Mouse (Mus musculus) T-cell, adult 2 months (primary cell): Measurements from ENCODE around the gene Ccdc162.

ENCODE experiments used
- DNase-seq: peaks from one replicate; pipeline ENCODE4 v3.0.0; 2022; ENCODE audit warnings: low spot score

Gene Ccdc162

DNA sequence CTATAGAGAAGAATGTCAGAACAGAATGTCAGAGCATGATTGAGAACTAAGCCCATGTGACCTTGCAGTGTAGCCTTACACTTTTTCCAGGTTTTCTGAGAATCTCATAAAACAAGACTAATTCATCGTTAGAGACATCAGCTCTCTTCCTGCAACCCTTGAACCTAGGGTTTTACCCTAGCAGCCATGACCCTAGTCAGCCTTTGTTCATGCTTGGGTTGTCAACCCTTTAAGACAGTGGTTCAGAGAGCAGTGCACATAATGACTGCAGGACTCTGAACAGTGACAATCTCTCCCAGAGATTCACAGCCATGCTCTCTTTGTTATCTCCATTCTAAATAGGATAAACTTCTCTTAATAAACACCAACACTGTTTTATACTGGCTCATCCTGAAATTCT is 137.9 kb downstream of the Ccdc162 start:
- DNase-seq = no peak

DNA sequence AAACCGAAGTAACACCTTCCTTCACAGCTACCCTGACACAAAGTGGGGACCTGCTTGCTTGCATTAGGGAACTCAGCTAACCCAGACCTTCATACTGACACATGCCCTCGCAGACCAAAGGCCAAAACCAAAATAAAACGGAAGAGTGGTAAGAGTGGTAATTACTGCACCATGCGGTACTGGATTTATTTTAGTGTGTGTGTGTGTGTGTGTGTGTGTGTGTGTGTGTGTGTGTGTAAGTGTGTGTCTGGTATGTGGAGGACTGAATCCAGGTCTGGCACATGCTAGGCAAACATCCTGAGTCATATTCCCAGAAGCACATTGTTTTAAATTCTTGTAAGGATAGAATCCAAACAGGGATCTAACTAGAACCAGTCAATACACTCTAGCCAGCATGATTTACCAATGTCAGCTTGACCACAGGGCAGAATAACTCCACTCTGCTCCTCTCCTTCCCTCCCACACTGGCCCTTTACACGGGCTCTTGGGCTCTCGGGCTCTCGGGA is 140.1 kb downstream of the Ccdc162 start:
- DNase-seq = no peak

DNA sequence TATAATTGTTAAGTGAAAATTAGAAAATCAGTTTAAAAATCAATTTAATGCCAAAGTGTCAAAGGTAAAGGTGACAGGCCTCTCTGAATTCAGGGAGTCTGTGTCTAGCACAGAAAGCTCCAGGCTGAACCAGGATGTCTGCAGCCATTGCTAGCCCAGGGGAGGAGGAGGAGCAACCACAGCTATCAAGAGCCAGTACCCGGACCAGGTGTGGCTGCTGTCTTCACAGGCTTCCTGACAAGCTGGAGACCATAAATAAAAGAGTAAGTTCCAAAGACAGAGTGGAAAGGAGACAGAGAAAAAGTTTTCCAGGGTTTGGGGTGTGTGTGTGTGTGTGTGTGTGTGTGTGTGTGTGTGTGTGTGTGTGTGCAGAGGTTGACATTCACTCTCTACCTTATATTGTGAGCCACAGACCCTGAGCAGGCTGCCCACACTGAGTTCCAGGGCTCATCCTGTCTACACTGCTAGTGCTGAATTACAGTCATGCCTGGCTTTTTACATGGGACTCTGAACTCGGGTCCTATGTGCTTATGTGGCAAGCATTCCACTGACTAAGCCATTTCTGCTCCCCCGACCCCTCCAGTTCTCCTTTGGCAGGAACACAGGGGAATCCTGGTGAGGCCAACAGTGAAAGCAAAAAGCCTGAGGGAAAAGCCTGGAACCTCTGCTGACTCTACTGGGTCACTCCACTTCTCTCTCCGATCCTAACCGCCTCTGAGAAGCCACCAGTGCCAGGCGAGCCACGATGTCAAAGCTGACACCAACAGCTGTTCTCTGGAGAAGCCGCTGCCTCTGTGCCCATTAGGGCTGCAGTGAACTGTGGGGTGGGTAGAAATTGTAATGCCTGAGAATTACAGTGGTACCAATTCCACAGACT is 140.7 kb downstream of the Ccdc162 start:
- no peak for DNase-seq

DNA sequence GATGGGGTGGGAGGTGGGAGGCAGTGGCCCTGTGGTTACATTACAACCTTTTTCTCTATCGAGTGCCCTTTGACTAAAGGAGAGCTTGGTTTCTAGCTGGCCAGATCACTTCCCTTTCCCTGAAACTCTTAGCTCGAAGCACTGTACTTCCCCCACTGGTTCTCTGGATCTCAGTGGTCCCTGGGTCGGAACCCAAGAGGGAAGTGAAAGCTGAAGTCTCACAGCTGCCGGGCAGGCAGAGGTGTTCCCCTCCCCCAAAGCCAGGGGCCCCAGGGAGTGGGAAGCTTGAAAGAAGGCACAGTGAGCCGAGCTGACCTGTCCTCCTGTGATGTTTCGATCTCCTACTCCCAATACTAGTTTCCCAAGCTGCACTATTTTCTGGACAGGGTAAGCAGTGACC is 143.2 kb downstream of the Ccdc162 start:
- DNase-seq = no peak

DNA sequence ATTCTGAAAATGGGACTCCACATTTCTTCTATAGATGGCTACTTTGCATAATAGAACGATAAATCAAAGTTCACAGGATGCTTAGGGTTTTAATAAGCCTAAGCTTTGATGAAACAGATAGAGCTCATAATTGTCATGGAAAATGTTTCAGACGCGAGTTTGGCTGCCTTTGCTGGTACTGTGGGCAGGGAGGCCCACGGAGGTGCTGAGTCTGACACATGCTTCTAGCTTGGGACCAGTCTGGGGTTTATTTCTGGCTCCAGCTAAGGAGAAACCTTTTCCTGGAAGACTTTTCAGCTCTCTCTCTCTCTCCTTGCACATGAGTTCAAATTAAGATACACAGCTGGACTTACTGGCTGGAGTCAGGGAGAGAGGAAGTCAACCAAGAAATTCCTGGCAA is 144.2 kb downstream of the Ccdc162 start:
- DNase-seq = no peak

DNA sequence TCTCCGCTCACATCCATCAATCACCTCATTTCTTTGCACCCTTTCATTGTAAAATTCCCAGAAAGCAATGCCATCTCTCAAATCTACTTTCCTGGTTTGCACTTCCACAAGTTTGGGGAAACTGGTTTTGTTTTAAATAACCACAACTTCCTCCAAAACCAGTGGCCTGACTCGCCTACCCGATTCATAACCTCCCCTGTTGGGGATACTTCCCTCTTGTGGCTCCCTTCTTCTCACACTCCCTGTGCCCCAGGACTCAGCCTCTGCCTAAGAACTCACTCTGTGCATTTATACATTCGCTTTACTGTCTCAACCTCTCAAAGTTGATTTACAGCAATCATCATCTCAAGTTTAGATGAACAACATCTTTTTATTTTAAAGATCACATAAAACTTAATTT is 145.4 kb downstream of the Ccdc162 start:
- DNase-seq = no peak

DNA sequence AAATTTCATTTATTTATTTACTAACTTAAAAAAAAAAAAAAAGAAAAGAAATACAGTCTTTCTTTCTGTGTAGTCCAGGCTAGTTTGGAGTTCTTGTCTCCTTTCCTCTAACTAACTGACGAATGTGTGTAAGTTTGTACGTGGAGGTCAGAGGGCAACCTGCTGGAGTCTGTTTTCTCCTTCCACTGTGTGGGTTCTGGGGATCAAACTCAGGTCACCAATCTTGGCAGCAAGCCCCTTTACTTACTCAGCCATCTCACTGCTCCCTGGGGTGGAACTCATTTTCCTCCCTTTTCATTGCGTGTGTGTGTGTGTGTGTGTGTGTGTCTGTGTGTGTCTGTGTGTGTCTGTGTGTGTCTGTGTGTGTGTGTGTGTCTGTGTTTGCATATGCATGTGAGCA is 148.1 kb downstream of the Ccdc162 start:
- DNase-seq = no peak

DNA sequence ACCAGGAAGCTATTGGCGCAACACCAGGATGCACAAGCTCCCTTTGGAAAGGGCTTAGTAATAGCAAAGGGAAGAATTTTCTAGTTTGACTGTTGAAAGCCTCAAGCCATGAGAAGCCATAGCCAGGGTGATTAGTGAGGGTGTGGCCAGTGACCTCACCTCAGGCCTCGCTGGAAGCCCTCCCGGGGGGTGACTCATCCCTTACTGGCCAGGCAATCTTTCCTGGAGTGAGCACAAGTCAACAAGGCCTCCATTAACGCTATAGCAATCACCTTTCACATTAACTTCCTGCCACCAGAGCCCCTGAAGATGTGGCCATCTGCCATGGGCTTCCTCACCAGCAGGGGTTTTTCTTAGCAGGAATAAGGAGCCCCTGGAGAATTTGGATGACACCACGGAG is 151.3 kb downstream of the Ccdc162 start:
- no peak for DNase-seq

DNA sequence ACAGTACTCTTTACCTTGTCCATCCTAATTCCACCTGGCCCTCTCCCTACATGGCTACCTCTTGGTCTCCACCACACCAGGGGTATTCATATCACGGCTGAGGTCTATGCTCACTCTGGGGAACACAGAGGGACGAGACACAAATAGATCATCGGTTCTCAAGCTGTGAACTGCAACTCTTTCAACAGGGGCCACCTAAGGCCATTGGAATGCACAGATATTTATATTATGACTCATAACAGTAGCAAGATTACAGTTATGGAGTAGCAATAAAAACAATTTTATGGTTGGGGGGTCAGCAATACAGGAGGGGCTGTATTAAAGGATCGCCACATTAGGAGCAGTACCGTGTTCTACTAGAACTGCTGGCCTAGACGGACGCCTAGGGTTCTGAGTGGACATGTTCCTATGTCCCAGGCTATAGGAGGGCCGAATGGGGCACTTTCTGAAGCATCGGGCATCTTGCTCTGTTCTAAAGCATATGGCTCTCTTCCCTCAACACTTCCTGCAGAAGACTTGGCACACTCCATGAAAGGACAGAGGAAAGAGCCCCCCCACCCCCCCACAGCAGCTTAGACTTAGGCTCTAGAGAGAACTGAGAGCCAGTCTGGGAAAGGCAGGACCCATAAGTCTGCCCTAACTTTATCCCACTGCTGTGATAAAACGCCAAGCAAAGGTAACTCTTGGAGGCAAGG is 154.6 kb downstream of the Ccdc162 start:
- DNase-seq = no peak

DNA sequence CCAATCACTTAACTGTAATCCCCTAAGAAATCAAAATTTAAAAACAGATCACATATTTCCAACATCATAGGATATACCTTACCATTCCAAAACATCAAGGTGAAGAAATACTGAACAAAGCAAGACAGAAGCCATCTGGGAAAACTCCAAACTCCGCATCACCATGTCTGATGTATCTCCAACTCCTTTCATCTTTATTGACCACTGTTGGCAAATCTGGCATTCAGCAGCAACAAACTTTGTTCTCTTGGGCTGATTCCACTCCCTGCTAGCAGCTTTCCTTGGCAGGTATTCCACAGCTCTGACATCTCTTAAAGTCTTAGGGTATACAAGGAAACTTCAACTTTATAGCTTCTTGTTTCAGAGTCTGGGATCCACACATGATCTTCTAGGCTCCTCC is 158.0 kb downstream of the Ccdc162 start:
- DNase-seq = no peak

DNA sequence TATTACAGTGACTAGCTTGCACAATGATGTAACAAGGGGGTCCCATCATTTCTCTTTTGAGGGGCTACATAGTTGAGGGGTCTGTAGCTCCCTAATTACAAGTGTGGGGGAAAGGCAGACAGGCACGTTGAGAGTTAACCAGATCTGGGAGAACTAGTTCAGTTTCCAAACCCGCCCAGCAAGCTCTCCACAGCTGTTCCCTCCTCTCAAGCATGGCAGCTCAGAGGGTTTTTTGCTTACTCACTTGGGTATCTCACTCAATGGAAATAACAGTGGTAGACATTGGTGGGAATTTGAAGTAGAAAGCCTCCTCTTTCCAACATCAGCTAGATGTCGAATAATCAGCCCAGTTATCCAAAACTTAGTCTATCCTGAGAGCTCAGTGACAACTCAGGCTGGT is 161.4 kb downstream of the Ccdc162 start:
- no peak for DNase-seq

DNA sequence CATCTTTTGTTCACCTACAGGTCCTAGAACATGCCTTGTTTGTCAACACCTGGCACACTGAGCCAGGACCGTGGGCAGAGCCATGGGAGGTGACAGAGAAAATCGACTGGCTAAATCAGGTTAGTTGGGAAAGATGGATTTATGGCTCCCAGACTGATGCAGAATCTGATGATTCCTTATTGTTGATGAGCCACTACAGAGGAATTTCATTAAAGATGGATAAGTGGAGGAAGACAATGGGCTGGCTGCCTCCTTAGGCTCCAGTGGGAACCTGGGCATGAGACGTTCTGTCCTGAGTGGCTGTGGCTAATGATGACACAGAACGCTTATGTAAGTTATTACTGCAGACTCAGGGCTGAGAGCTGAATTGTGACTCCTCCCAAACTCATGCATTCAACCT is 162.7 kb downstream of the Ccdc162 start:
- no peak for DNase-seq

DNA sequence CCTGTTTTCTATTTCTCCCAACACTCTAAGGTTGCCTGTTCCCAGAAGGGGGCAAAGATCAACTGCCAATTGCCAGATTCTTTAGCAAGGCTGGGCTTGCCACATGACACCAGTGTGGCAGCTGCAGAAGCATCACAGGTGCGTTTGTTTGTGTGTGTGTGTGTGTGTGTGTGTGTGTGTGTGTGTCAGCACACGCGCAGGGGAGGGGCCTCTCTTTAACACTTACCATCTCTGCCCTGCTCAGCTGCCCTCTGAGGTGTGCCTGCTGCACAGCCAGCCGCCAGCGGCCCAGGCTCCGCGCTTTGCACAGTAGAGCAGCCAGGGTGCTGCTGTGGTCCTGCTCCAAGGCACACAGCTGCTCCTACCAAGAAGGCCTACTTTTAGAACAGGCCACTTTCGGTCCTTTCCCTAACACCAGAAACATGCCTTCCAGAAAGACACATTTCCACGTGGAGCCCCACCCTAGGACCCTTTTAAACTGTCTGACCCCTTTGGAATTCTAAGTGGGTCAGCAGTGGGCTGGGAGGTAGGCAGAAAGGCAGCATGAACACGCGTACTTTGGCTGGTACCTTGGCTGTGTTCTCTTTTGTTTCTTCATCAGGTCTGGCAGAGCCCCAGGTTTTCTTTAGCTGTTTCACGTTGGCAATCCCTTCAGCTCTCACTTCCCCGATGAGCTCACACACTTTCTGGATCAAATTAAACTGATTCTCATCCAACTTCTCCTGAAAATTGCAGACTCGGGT is 163.4 kb downstream of the Ccdc162 start:
- DNase-seq = peak; percentile 64

DNA sequence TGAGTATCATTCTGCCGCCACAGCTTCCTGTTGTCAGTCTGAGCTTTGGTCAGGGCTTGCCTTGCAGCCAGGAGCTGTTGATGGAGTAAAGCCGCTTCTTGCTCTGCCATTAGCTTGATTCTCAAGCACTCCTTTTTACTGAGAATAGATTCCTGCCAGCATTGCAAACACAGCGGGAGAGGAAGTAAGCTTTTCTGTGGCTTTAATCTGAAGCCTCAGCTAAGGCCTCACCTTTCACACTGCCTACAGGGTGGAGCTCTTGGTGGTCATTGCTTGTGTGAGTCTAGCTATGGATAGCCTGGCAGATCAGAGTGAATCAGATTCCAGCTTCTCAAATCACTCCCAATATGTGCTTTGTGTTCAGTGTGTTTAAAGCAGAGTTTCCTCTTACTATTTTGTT is 164.1 kb downstream of the Ccdc162 start:
- DNase-seq = peak; percentile 10

DNA sequence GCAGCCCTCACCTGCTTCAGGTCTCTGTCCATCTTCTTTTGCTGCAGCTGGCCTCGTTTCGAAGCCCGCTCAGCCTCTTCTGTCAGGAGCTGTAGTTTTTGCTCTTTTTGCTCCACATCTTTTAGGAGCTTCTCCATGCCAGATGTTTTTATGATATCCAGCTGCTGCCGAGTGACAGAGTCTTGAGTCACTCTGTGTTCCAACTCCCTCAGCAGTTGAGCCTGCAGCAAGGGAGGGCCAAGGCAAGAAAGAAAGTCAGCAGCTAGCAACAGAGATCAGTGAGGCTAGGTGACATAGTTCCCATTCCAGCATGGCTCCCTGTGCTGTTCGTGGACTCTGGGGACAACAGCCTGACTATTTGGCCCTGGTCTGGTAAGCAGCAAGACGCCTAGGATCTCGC is 165.7 kb downstream of the Ccdc162 start:
- no peak for DNase-seq

DNA sequence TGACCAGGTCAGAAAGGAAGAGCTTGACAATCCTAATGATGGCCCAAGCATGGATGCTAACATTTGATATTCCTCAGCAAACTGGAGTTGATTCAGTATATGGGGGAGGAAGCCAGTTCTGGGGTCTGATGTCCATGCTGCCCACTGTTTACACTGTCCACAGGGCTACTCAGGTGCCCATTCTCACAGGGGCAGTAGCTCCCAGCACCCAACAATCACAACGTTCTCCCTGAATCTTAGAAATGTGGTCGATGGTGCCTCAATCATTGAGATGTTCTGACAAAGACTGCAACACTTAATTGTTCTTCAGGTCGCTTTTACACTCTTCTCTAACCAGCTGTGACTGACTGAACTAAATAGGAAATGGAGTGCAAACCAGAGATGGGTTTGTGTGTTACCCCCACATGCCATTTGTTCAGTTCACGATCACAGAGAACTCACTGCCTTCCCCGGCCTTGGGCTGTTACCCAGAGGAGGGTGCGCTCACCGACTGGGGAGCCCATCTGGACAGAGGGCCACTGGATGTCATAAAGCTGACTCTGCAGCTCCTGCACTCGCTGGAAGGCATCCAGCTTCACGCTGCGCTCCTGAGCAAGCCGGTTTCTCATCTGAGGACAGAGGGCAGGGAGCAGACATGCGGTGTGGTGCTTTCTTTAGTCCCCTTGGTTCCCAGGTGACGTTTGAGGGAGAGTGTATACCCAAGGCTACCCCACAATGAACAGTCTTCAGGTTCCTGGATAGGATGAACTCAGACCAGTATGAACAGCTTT is 169.9 kb downstream of the Ccdc162 start:
- no peak for DNase-seq

DNA sequence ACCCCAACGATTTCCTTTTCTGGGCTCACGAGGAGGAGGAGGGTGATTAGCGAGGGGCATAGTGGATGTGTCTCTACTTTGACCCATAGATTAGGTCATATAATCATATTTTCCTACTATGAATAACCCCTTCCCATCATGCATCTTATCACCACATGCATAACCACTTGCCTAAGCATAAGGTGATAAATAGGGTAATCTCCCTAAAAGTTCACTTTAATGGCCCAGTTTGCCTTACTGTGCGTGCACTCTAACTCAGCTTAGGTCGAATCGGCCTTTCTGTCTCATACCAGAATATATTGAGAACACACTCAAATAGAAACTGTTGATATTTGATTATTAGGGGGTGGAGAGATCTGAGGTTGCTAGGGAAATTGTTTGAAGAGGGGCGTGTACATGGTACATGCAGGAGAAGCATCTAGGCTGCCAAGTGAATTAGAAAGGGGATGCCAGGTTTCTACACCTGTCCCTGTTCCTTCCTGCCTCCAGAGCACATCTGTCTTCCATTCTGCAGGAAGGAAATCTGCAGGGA is 171.1 kb downstream of the Ccdc162 start:
- no peak for DNase-seq

DNA sequence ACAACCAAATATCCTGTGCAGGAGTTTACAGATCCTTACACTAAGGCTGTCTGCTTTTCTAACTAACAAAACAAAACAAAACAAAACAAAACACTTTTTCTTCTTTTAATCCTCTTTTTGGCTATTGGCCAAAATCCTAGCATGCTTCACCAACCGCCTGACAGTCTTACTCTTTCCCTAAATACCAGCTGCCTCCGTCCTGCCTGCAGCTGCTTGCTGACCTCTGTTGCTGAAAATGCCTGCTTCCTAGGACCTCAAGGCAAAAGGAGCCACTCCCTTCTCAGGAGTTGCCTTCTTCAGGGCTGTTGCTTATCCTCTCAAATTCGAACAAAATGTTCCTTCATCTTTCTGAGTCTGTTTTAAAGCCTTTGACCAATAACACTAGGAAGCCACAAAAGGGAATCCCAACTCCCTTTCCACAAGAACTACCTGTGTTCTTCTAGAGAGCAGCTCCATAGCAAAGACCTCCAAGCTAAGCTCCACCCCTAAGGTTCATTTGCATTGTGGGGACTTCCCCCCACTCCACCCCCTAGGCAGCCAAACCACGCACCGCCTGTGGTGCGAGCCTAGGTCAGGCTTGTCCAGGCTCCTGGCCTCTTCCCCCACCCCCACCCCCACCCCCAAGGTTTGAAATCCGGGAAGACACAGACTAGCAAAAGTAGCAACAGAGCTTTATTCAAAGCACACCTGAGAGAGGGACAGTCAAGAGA is 171.8 kb downstream of the Ccdc162 start:
- no peak for DNase-seq

DNA sequence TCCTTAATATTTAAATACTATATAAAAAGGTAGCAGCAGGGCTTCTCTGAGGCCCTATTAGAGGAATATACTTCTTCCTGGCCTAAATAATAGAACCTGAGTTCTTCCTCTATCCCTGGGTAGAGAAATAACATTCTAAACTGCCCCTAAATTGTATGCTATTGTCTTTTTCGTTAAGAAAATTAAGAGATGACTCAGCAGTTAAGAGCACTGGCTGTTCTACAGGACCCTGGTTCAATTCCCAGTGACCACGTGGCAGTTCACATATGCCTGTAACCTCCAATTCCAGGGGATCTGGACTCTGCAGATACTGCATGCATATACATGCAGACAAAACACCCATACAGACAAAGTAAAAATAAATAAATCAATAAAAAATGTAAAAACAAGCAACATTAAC is 172.6 kb downstream of the Ccdc162 start:
- DNase-seq = no peak

DNA sequence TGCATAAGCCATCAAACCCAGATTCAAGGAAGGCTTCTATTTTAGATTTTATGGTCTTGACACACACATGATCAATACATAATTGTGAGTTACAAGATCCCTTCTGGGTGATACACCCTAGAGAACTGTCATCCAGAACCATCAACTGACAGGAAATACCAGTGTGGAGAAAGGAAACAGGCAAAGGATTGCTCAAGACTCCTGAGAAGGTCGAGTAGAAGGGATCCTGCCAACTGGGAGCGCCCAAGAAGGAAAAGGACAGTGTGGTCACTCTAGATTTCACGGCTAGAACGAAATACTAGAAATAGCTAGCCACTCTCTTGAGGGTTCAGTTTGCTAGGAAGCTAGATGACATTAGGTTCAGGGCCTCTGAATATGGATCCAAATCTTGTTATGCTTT is 173.0 kb downstream of the Ccdc162 start:
- DNase-seq = no peak

DNA sequence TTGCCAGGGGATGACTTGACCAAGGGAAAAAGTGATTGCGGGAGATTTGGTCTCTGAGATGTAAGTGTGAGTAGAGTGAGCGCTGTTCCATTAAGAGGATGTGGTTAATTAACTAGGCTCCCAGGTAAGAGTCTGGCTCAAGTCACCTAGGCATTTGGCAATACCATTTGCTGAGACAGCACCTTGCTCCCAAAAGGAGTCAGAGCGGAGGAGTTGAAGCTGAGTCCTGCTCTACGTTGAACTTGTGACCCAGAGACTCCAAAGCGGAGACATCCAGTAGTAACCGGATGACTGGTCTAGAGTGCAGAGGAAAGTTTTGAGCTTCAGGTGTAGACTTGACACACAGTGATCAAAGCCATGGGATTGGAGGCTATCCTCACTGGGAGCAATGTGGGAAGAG is 174.4 kb downstream of the Ccdc162 start:
- DNase-seq = no peak
